Mouse (Mus musculus): ENCODE measurements at regions not wholly inside any gene's neighbourhood (a gene's known extent, or its start where the extent isn't known, plus 50 kb on each side); places are given as distances from the start of the nearest gene placed in this dataset.

DNA sequence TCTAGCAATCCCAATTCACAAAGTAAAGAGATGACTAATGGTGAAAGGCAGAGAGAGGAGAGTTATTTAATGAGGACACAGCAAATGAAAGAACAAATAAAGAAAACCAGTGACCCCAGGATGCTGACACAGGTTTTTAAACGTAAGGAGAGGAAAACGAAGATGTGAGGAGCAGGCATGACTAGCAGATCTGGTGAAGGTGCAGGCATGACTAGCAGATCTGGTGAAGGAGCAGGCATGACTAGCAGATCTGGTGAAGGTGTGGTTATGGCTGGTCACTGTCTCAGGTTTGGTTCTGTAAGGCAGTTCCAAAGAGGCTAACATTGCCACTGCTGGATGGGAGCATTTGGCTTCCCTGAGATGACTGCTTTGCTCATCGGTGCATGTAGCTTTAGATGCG lies 57.0 kb downstream of the Mbl2 start:
- DNase-seq, result no peak

DNA sequence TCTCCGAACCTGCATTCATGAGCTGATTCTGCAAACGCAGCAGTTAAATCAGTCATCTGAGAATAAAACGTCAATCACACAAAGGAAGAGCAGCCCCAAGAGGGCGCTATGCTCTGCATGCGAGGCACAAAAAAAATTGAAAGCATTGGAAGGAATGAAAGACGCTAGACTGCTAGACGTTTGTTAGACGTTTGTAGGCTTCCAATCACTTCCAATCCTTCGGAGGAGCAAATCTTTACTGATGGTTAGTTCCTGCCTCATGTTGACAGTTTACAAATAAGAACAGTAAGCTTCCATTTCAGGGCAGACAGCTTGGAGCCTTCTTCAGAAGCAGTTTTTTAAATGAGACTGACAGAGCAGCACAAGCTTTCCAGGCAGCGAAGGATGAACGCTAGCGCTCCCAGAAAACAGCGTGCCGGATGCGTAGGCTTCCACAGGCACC lies 62.5 kb downstream of the Mbl2 start:
- DNase-seq, result peak; percentile 36

DNA sequence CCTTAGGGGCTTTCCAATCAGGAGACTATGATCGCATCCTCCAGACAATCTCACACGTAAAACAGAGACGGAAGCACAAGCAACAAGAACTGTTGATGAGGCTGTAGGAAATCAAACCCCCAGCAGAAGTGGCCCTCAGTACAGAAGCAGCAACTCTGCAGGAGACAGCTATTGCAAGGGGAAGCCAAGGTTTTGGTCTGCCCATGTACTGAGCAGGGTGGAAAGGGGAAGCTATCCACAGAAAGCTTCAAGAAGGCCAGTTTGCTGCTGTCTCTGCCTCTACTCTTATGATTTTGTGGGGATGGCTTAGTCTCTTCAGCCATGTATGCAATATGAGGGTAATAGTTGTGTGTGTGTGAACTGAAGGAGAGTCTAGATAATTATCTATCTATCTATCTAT lies 63.3 kb downstream of the Mbl2 start:
- DNase-seq, result no peak

DNA sequence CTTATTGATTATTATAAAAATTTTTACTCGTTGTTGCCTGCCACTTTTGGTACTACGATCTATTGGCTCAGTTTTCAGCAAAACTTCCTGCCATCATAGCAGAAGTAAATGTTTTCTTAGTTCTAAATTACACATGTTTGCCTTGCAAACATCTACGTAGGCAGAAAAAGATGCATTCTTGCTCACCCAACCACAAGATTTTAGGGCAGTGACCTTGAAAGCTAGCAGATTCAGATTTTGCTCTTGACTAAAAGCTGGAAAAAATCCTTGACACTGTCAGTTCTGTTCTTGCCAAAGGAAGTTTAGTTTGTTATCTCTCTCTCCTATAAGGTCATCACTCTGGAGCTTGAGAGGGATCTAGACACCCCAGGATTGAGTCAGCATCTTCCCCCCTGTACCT lies 66.8 kb downstream of the Mbl2 start:
- DNase-seq, result no peak

DNA sequence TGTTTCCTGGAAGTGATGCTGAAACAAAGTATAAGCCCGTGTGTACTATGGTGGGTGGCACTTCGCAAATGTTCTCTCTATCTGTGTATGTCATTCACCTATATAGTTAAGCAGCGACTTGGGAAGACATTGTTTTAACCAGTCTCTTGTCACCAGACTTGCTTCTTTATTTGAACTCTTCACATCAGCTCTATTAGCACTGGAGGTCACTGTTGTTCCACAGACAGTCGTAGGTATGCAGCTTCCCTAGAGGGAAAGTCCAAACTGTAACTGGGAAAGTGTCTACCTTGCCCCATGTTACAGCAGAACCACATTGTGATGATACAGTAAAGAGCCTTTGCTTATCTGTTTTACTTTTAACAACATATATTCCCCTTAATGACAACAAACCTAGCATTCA lies 69.5 kb downstream of the Mbl2 start:
- DNase-seq, result peak; percentile 13

DNA sequence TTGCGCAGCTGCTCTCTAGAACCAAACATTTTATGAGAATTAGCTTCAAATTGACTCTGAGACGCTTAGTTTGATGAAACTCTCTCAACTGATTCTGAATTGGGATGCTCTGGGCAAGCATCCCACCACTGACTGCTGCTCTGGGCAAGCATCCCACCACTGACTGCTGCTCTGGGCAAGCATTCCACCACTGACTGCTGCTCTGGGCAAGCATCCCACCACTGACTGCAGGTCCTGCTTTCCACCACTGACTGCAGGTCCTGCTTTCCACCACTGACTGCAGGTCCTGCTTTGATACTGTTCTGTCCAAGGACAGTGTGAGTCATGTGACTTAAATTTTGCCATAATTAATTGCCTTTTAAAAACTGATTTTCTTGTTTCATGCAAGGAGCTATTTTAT lies 73.6 kb downstream of the Mbl2 start:
- DNase-seq, result no peak

DNA sequence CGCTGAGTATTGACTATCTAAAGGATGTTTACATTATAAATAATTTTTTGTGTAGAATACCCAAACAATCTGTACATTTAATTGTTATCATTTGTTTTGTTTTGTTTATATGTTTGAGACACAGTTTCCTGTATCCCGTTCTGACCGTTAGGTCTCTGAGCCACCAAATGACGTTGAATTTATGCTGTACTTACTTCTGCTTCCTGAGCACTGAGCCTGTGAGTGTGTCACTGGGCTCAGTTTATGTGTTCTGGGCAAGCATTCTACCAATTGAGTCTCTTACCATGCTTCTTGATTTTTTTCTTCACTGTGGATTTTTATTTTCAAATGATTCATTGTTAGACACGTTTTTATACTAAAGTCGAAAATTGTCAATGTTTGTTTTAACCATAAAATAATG lies 74.2 kb downstream of the Mbl2 start:
- DNase-seq, result no peak

DNA sequence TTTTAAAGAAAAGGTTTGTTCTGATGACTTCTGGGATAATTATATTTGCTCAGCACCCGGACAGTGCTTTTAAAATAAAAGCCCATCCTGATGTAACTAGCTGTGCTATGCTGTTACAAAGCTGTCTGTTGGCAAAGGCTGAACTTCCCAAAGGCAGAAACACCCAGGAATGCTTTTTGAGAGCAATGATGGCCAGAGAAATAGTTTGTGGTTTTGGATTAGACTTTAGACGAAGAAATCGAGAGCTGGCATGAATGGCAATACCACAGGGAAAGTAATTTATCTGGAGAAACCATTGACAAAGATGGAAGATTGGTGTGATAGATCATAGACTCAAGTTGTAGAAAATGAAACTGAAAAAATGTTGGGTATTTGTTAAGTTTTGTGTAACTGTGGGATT lies 84.6 kb downstream of the Mbl2 start:
- no peak for DNase-seq

DNA sequence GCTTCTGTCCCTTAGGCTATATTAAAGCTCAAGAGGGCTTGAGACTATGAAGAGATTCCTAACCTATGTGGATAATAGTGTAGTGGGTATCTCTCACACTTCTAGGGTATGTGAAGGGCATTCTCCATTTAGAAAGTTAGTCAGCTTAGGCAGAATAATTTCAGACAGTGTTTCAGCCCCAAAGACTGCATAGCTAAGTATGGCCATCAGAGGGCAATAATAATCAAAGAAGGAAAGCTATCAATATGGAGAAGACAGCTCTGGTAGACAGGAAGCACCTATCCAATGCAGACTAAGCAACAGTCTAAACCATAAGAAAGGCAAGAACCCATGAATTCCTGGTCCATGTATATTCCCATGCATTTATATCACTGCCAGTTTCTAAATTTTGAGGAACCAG lies 95.0 kb downstream of the Mbl2 start:
- no peak for DNase-seq

DNA sequence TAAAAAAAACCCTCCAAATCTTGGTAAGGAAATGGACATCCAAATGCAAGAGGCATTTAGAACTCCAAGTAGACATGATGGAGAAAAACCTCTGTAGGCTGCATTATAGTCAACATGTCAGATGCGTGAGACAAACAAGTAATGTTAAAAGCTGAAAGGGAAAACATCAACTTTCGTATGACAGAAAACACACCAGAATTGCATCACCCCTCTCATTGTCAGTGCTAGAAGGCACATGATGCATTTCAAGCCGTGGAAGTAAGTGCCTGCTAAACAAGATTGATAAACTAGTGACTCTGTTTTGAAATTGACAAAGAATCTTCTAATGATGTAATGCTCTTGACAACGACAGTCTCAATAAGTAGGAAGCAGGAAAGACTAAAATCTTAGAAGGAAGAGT lies 96.1 kb downstream of the Mbl2 start:
- DNase-seq, result no peak

DNA sequence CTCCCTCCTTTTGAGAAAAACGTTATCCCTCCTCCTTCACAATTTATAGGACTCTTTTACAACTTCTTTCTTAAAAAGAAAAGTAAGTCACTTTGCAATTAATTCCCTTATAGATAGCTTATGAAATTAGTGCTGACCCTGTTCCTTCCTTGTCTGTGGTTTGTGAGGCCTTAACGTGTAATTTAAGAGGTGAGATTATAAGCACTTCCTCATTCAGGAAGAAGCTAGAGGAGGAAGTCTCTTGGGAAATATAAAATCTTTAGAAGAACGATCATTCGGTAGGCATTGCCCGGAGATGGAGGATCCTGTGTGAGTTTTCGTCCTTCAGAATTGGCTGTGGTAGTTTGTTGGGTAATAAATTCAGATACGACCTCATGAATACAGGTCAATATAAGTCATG lies 98.0 kb downstream of the Mbl2 start:
- DNase-seq, result no peak

DNA sequence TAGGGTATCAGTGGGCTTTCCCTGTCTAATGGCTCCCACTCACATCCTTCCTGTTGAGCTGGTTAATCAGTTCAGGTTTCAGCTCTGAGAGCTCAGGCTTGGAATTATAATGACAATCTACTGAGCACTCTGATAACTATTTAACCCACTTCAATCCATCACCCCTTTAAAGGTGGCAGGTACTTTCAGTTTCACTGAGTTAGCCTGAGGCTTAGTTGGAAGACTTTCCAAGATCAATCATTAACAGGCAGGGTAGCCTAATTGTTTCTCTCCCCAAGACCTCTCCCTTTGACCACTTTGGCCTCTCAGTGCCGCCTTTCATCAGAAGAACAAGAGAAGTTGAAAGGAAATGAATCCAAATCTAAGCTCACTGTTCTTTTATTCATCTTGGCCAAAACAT lies 99.1 kb downstream of the Mbl2 start:
- peak; percentile 10 for DNase-seq

DNA sequence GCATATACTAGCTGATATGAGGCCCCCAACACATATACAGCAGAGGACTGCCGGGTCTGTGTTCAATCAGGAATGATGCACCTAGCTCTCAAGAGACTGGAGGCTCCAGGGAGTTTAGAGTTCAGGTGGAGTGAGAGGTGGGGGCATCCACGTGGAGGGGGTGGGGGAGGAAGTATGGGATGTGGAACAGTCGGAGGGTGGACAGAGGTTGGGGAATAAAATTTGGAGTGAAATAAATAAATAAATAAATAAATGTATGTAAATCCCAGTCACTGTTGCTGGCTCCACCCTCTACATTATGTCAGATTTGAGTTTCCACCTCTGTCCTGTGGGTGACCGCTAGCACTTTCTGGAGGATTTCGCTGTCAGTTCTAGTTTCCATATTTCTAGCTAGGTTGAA lies 111.7 kb downstream of the Mbl2 start:
- DNase-seq, result no peak

DNA sequence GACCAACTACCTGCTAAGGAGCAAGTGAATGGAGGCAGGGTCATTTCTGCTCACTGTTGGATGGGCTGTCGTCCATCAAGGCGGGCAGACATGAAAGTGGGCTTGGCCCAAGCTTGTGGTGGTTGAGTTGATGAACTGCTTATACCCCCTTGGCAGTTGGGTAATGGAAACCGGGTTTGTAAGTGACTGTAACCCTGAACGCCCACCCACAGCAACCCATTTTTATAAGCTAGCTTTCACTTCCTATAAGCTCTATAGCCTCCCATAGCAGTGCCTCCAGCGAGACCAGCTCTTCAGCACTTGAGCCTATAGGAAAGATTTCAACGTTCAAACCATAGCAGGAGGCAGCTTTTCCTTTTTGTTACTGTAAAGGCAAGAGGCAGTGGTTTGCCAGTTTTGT lies 116.2 kb downstream of the Mbl2 start:
- DNase-seq, result no peak

DNA sequence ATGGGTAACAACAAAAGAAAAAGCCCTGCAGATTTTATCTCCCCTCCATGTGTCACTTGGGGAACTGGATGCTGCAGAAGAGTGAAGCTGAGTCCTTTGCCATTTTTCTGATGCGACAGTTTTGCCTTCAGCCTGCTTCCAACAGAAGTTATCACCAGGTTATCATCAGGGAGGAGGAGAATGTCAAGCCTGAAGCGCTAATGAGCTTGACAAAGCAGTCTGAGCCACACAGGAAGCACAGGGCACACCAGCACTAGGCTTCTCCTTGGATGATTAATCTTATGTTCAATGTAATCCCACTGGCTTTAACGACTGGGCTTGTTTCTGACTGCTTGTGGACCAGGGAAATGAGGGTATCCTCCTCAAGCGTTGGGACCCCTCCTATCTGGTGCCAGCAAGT lies 122.2 kb downstream of the Mbl2 start:
- no peak for DNase-seq

DNA sequence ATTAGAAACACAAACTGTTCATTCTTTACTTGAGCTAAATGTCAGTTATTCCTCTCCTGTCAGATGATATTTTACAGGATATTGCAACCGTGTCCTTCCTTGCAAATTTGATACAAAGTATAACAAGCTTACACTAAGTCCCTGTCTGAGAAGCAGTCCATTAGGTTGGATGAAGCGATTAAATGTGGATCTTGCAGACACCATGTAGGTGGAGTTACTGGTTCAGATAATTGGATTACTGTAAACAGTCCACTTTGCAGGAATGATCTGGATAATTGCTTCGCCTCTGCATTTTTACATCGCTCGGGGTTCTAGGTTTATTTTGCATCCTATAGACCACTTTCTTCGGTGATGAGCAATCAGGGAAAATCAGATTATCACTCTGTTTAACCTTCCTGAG lies 126.2 kb downstream of the Mbl2 start:
- no peak for DNase-seq

DNA sequence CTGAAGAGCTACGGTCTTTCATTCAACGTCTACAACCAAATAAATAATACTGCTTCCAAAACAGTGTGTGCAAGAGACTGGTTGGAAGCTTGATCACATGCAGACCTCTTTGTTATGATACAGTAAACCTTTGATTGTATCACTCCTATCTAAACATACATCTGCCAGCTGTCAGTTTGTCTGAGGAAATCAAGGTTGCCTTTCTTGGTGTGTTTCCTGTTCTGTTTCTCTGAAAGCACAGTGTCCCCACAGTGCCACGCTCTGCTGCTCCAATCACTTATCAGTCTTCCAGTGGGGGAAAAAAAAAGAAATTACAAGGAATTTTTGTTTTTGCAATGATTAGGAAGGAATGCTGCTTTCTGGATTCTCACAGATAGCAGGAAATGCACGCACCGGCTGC lies 139.2 kb downstream of the Mbl2 start:
- DNase-seq, result no peak

DNA sequence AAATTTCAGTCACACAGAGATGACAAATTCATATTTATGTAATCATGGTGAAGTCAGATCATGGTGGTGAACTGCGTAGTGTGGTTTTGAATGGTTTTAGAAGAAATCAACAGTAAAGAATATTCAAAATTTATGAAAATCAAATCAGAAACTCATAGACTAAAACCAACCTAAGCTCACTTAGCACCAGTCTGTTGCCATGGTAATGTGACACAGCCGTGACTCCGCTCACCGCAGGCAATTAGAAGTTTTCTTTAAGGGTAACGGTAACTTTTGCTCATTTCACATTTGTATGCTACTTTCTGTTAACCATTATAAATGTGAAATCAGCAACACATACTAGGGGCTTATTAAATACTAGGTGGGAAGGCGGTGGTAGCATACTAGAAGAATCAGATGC lies 147.0 kb downstream of the Mbl2 start:
- no peak for DNase-seq

DNA sequence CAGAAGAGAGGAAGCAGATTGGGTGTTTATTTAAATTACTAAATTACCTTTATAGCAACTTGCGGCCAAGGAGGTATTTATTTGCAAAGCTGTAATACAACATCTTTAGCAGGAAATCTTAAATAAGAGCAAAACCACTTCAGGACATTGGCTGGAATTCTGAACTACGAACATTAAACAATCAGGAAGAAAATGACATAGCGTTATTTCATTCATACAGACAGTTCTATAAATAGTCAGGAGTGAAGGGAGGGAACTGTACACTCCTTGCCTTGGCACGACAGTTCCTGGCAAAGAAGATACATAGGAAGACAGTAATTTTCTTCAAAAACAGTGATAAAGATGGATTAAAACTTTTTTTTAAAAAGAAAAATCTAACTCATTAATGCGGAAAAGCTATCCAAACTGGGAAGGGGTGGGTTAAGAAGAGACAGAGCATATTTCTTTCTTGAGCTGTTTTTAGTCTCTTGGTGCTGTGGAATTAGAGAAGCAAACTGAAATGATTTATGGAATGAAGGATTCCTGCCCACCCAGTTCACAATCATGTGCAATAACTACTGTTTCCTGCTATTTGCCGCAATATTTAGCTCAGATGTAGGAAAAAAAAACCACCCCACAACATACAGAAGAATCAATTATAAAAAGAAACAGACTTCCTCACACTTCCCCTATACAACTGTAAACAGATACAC lies 147.9 kb downstream of the Mbl2 start:
- DNase-seq, result no peak

DNA sequence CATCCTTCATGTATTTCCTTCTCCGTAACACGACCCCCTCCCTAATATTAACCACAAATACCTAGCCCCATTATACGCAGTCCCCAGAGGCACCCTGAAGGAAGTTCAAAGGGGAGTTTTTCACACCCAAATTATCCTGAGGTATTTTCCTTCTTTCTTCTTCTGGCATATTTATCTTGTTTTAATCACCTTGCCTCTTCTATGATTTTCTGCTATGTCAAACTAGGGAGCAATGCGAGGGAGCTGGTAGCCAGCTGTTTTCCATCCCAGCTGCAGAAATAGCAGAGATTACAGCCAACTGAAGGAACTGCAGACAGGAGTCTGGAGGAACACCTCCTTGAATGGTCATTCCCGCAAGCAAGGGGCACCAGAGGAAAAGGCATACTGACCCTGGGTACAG lies 155.7 kb downstream of the Dkk1 start:
- DNase-seq, result no peak

DNA sequence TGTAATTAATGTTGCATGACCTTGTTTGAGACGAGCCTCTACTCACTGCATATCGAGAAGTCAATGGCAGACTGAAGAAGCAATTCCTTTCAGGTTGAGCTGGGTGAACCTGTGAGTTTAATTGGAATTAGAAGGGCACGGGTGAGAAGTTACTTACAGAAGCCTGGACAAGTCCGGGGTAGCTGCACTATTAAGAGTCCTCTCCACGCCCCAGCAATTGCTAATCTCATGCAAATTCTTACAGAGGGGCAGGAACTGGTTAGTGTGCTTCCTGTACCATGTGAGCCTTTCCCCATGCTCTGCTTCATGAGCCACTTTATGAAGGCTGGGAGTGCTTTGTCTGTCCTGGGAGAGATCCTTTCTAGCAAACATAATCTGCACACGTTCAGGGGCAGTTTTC lies 142.5 kb downstream of the Dkk1 start:
- peak; percentile 10 for DNase-seq

DNA sequence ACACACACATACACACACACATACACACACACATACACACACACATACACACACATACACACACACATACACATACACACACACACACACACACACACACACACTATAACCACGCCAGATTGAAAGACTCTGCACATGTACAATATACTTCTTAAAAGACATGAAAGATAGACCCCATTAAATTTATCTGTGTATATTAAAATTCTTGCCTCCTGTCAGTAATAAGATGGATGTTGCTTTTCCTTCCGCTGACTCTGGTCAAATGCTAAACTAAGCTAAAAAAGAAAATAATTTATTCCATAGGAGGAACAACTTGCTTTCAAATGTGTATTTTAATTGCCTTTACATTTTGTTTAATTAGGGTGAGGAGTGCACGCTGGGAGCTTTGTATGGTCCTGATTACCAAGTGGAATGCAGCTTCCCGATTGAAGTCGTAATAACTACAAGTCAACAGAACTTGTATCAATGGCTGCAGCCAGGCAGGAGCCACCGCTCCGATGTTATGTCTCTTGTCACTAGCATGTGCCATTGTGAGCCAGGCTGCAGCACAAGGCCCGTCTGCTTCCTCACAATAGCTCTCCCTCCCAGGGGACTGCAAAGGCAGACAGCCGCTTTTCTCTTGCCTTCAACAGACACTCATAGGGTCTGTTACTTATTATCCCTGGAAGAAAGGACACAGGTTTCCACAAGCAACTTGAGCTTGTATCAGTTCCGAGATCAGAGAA lies 129.7 kb downstream of the Dkk1 start:
- peak; percentile 27 for DNase-seq

DNA sequence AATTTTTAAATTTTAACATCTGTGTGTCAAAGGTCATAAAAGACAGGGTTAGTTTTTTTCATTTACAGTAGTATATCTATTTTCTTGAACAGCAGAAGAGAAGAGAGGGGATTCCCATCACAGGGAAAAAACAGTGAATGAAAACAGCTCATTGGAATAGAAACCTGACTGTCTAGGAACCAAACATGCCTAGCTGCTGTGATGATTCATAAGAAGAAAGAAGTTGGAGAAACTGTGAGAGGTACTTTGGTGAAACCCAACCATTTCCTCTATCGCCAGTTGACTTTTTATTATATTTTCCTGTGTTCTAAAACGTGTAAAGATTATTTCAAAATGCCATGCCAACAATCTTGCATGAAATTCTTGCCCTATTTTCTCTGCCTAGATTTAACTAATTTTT lies 123.8 kb downstream of the Dkk1 start:
- DNase-seq, result no peak

DNA sequence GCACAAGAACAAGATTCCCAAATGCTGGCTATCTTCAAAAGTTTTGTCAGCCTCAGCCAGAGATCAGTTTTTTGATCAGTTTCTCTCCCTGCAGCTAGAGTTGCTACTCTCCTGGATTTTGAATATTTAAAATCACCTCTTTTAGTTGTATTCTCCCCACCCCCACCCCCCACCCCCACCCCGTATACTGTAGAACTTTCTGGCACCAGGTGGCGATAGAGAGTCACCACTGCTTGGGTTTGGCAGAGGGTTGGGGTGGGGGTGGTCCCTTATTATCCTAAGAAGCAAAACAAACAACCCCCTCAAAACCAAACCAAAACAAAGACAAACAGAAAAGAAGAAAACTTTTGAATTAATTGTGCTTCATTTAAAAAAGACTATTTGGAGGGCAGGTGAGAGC lies 122.0 kb downstream of the Dkk1 start:
- DNase-seq, result peak; percentile 33

DNA sequence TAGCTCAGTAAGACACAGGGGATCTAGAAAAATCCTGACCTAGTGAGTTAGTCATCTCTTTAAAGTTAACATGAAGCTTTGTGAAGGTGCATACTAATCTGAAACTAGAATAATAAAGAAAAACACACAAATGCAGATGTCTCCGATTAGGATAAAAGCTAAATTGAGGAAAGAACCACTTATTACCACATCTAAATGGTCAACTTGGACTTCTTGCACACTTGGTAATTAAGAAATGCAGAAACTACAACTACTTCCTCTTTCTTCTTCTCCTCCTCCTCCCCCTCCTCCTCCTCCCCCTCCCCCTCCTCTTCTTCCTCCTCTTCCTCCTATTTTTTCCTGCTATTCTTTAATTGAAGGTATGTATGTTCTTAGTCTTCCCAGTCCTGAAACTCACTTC lies 116.3 kb downstream of the Dkk1 start:
- DNase-seq, result no peak

Data from kidney, postnatal 14 days (tissue).